Mouse (Mus musculus): ENCODE measurements around the gene Lhfp.

- no peak for TF ChIP-seq CTCF (IDR thresholded peaks at IDR 0.05; ENCODE audit: low read depth)
- TF ChIP-seq EP300 (optimal IDR thresholded peaks at IDR 0.05) = no peak
These were observed 3.5 kb downstream of the Lhfp start for GRCm38 (mm10) chr3:53044682-53045299.
